Mouse (Mus musculus): ENCODE results near the gene Cyfip2.
A peak's percentile ranks its signal among the peaks of the same experiment; 100 is the strongest.

DNA sequence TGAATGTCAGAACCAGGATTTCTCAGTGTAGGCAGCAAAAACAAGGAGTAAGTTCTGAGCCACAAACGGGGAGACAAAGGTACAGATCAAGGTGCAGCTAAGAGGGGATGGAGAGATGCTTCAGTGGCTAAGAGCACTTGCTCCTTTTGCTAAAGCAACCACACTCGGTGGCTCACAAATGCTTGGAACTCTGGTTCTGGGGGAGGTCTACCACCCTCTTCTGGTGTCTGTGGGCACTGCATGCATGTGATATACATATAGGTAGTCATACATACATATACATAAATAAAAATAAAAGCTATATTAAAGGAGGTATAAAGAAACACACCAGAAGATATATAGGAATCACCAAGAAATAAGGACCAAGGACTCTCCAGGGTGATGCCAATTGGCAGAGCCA lies 89.1 kb downstream of the Cyfip2 start:
- TF ChIP-seq POLR2A (IDR thresholded peaks at IDR 0.05; ENCODE audit: insufficient read depth, low read depth, low read length) (no peak), CTCF (IDR thresholded peaks at IDR 0.05) (peak; percentile 44)

Data from heart, adult 2 months (tissue).